Mouse (Mus musculus) activated CD4-positive, CD25-positive, alpha-beta regulatory T cell, adult 4 months (primary cell): ENCODE results near the gene Mad2l2. TPM values are rescaled to one million over a fixed set of nuclear protein-coding genes. Genes with fewer than 3 reads are reported as not detected.
A peak's percentile ranks its signal among the peaks of the same experiment; 100 is the strongest.

ENCODE experiments used
- ATAC-seq: one replicate; pipeline ENCODE4 v1.8.0; 2017
- polyA plus RNA-seq, 2 experiments: library from polyadenylated mRNA; unstranded; fragments of 100-300 nt; shearing (Covaris generic); gene quantifications; one replicate each; pipeline ENCODE4 v1.2.1; 2017

The Mad2l2 gene
- polyA plus RNA-seq, 2 experiments from 2014 or later, result 39.2 to 48.2 TPM

GRCm38 (mm10) chr4:148143721-148144120 is 13.5 kb downstream of the Mad2l2 start:
- no peak for ATAC-seq

- ATAC-seq, result no peak
Measured at GRCm38 (mm10) chr4:148147714-148148113, 17.5 kb downstream of the Mad2l2 start.

- ATAC-seq, result no peak
Measured at GRCm38 (mm10) chr4:148149540-148149939, 19.4 kb downstream of the Mad2l2 start.

- no peak for ATAC-seq
Measured at GRCm38 (mm10) chr4:148150242-148150641, 20.1 kb downstream of the Mad2l2 start.

- no peak for ATAC-seq
Measured at GRCm38 (mm10) chr4:148150953-148151266, 20.7 kb downstream of the Mad2l2 start.

- peak; percentile 94 for ATAC-seq
Measured at GRCm38 (mm10) chr4:148151267-148152168, 21.3 kb downstream of the Mad2l2 start, which contains the start of gene Fbxo6. Gene Fbxo6, minus strand, starts transcription at chr4:148152140.

- no peak for ATAC-seq
Measured at GRCm38 (mm10) chr4:148152547-148152946, 22.4 kb downstream of the Mad2l2 start.

GRCm38 (mm10) chr4:148154006-148154405 is 23.8 kb downstream of the Mad2l2 start:
- no peak for ATAC-seq

GRCm38 (mm10) chr4:148154982-148155381 is 24.8 kb downstream of the Mad2l2 start:
- no peak for ATAC-seq

GRCm38 (mm10) chr4:148158436-148159348 is 28.5 kb downstream of the Mad2l2 start:
- ATAC-seq, result no peak

- ATAC-seq, result peak; percentile 78
Measured at GRCm38 (mm10) chr4:148159544-148160435, 29.6 kb downstream of the Mad2l2 start.

- ATAC-seq, result peak; percentile 17
Measured at GRCm38 (mm10) chr4:148160436-148161390, 30.5 kb downstream of the Mad2l2 start, which contains the start of the genes Fbxo44 and Fbxo2. Gene Fbxo44, minus strand, starts transcription at chr4:148160482. Gene Fbxo2, plus strand, starts transcription at chr4:148160621.

- ATAC-seq, result peak; percentile 44
Measured at GRCm38 (mm10) chr4:148164002-148164439, 33.8 kb downstream of the Mad2l2 start.

GRCm38 (mm10) chr4:148164461-148164860 is 34.3 kb downstream of the Mad2l2 start:
- ATAC-seq, result no peak

- ATAC-seq, result no peak
Measured at GRCm38 (mm10) chr4:148165551-148165950, 35.4 kb downstream of the Mad2l2 start.

GRCm38 (mm10) chr4:148166431-148166830 is 36.2 kb downstream of the Mad2l2 start:
- ATAC-seq, result no peak

- ATAC-seq, result no peak
Measured at GRCm38 (mm10) chr4:148166986-148167385, 36.8 kb downstream of the Mad2l2 start.

GRCm38 (mm10) chr4:148168287-148168686 is 38.1 kb downstream of the Mad2l2 start:
- ATAC-seq, result peak; percentile 65

- no peak for ATAC-seq
Measured at GRCm38 (mm10) chr4:148169586-148169985, 39.4 kb downstream of the Mad2l2 start.

- ATAC-seq, result peak; percentile 47
Measured at GRCm38 (mm10) chr4:148170842-148171241, 40.7 kb downstream of the Mad2l2 start.

GRCm38 (mm10) chr4:148171261-148171660 is 41.1 kb downstream of the Mad2l2 start:
- no peak for ATAC-seq
